Mouse (Mus musculus): Measurements from ENCODE around the gene Tenm2. TPM values are rescaled to one million over a fixed set of nuclear protein-coding genes. Genes with fewer than 3 reads are reported as not detected.

The Tenm2 gene
- polyA plus RNA-seq, 1 experiment, result not detected

GRCm38 (mm10) chr11:36664026-36664425 is 571.7 kb downstream of the Tenm2 start:
- Histone ChIP-seq H3K27ac (ENCODE audit: insufficient read depth, low read depth, low read length) (no peak overlapping the region), H3K4me3 (ENCODE audit: insufficient read depth, low read length) (no peak overlapping the region), H3K4me1 (ENCODE audit: control insufficient read depth, insufficient read depth, low read length) (no peaks in the 10 kb centered on the region)
- TF ChIP-seq POLR2A (IDR thresholded peaks at IDR 0.05; ENCODE audit: borderline replicate concordance, low read depth, low read length) (no peak), CTCF (IDR thresholded peaks at IDR 0.05; ENCODE audit: low read depth, low read length) (no peak)

GRCm38 (mm10) chr11:36663571-36663970 is 572.2 kb downstream of the Tenm2 start:
- Histone ChIP-seq H3K27ac (ENCODE audit: insufficient read depth, low read depth, low read length) (no peak overlapping the region), H3K4me1 (ENCODE audit: control insufficient read depth, insufficient read depth, low read length) (no peaks in the 10 kb centered on the region), H3K4me3 (ENCODE audit: insufficient read depth, low read length) (no peak overlapping the region)
- TF ChIP-seq POLR2A (IDR thresholded peaks at IDR 0.05; ENCODE audit: borderline replicate concordance, low read depth, low read length), result no peak
- TF ChIP-seq CTCF (IDR thresholded peaks at IDR 0.05; ENCODE audit: low read depth, low read length), result no peak

GRCm38 (mm10) chr11:36653656-36654323 is 582.0 kb downstream of the Tenm2 start:
- Histone ChIP-seq H3K4me3 (ENCODE audit: insufficient read depth, low read length) (no peak overlapping the region), H3K27ac (ENCODE audit: insufficient read depth, low read depth, low read length) (no peak overlapping the region), H3K4me1 (ENCODE audit: control insufficient read depth, insufficient read depth, low read length) (no peaks in the 10 kb centered on the region)
- TF ChIP-seq POLR2A (IDR thresholded peaks at IDR 0.05; ENCODE audit: borderline replicate concordance, low read depth, low read length) (no peak), CTCF (IDR thresholded peaks at IDR 0.05; ENCODE audit: low read depth, low read length) (no peak)

- TF ChIP-seq CTCF (IDR thresholded peaks at IDR 0.05; ENCODE audit: low read depth, low read length) (no peak), POLR2A (IDR thresholded peaks at IDR 0.05; ENCODE audit: borderline replicate concordance, low read depth, low read length) (no peak)
- H3K27ac ChIP-seq (ENCODE audit: insufficient read depth, low read depth, low read length), result no peak overlapping the region
- no peaks in the 10 kb centered on the region for H3K4me1 ChIP-seq (ENCODE audit: control insufficient read depth, insufficient read depth, low read length)
- no peak overlapping the region for H3K4me3 ChIP-seq (ENCODE audit: insufficient read depth, low read length)
These were observed 588.6 kb downstream of the Tenm2 start for GRCm38 (mm10) chr11:36647179-36647578.

- H3K27ac ChIP-seq (ENCODE audit: insufficient read depth, low read depth, low read length), result no peak overlapping the region
- no peak for TF ChIP-seq POLR2A (IDR thresholded peaks at IDR 0.05; ENCODE audit: borderline replicate concordance, low read depth, low read length)
- no peaks in the 10 kb centered on the region for H3K4me1 ChIP-seq (ENCODE audit: control insufficient read depth, insufficient read depth, low read length)
- no peak overlapping the region for H3K4me3 ChIP-seq (ENCODE audit: insufficient read depth, low read length)
These were observed 600.7 kb downstream of the Tenm2 start for GRCm38 (mm10) chr11:36635082-36635481.

- Histone ChIP-seq H3K4me3 (ENCODE audit: insufficient read depth, low read length) (no peak overlapping the region), H3K4me1 (ENCODE audit: control insufficient read depth, insufficient read depth, low read length) (no peaks in the 10 kb centered on the region), H3K27ac (ENCODE audit: insufficient read depth, low read depth, low read length) (no peak overlapping the region)
- TF ChIP-seq CTCF (IDR thresholded peaks at IDR 0.05; ENCODE audit: low read depth, low read length) (no peak), POLR2A (IDR thresholded peaks at IDR 0.05; ENCODE audit: borderline replicate concordance, low read depth, low read length) (no peak)
These were observed 603.6 kb downstream of the Tenm2 start for GRCm38 (mm10) chr11:36632201-36632600.

GRCm38 (mm10) chr11:36613807-36614206 is 622.0 kb downstream of the Tenm2 start:
- no peaks in the 10 kb centered on the region for H3K4me1 ChIP-seq (ENCODE audit: control insufficient read depth, insufficient read depth, low read length)
- H3K4me3 ChIP-seq (ENCODE audit: insufficient read depth, low read length), result no peak overlapping the region
- TF ChIP-seq POLR2A (IDR thresholded peaks at IDR 0.05; ENCODE audit: borderline replicate concordance, low read depth, low read length) (no peak), CTCF (IDR thresholded peaks at IDR 0.05; ENCODE audit: low read depth, low read length) (no peak)
- no peak overlapping the region for H3K27ac ChIP-seq (ENCODE audit: insufficient read depth, low read depth, low read length)

GRCm38 (mm10) chr11:36604815-36605382 is 630.9 kb downstream of the Tenm2 start:
- Histone ChIP-seq H3K4me1 (ENCODE audit: control insufficient read depth, insufficient read depth, low read length) (no peaks in the 10 kb centered on the region), H3K27ac (ENCODE audit: insufficient read depth, low read depth, low read length) (no peak overlapping the region), H3K4me3 (ENCODE audit: insufficient read depth, low read length) (no peak overlapping the region)
- no peak for TF ChIP-seq CTCF (IDR thresholded peaks at IDR 0.05; ENCODE audit: low read depth, low read length)
- TF ChIP-seq POLR2A (IDR thresholded peaks at IDR 0.05; ENCODE audit: borderline replicate concordance, low read depth, low read length), result no peak

- no peak for TF ChIP-seq POLR2A (IDR thresholded peaks at IDR 0.05; ENCODE audit: borderline replicate concordance, low read depth, low read length)
- no peak for TF ChIP-seq CTCF (IDR thresholded peaks at IDR 0.05; ENCODE audit: low read depth, low read length)
- H3K27ac ChIP-seq (ENCODE audit: insufficient read depth, low read depth, low read length), result no peak overlapping the region
- H3K4me3 ChIP-seq (ENCODE audit: insufficient read depth, low read length), result no peak overlapping the region
- no peaks in the 10 kb centered on the region for H3K4me1 ChIP-seq (ENCODE audit: control insufficient read depth, insufficient read depth, low read length)
These were observed 631.5 kb downstream of the Tenm2 start for GRCm38 (mm10) chr11:36604272-36604671.

GRCm38 (mm10) chr11:36592471-36592870 is 643.3 kb downstream of the Tenm2 start:
- Histone ChIP-seq H3K27ac (ENCODE audit: insufficient read depth, low read depth, low read length) (no peak overlapping the region), H3K4me1 (ENCODE audit: control insufficient read depth, insufficient read depth, low read length) (no peaks in the 10 kb centered on the region), H3K4me3 (ENCODE audit: insufficient read depth, low read length) (no peak overlapping the region)
- no peak for TF ChIP-seq CTCF (IDR thresholded peaks at IDR 0.05; ENCODE audit: low read depth, low read length)
- no peak for TF ChIP-seq POLR2A (IDR thresholded peaks at IDR 0.05; ENCODE audit: borderline replicate concordance, low read depth, low read length)

All from bone marrow macrophage, adult 2 months (primary cell).